Mouse (Mus musculus): ENCODE data around the gene Kmt5a.

DNA sequence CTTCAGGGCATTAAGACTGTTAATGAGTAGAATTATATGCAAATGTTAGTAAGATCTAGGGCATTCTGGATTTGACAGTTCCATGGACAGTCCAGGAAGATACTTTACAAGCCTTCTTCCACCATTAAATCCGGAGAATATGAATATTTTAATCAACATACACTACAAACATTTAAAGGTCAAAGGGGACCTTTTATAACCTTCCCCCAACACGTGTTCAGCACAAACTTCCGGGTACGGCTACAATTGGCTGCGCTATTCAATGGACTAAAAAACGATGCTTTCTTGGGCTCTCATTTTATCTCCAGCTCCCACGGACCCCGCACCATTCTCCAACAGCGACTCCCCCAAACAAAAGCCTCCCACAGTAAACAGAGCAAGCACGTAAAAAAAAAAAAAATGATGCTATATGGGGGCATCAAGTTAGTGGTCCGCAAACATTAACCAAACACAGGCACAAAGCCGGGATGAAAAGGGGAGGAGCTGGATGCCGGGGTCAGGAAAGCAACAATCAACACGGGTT, 15.5 kb upstream of the Kmt5a start:
- TF ChIP-seq POLR2A (IDR thresholded peaks at IDR 0.05; ENCODE audit: insufficient read length, low read depth) (no peak), MAX (IDR thresholded peaks at IDR 0.05; ENCODE audit: low read depth) (peak; percentile 20), E2F4 (IDR thresholded peaks at IDR 0.05; ENCODE audit: insufficient read depth) (no peak), CEBPB (IDR thresholded peaks at IDR 0.05; ENCODE audit: insufficient read depth, poor library complexity, severe bottlenecking) (no peak), TCF3 (IDR thresholded peaks at IDR 0.05; ENCODE audit: insufficient read length, low read depth) (no peak), MYOD1 (IDR thresholded peaks at IDR 0.05; ENCODE audit: control insufficient read depth in 1 of 3, insufficient read length in 2 of 3, low read depth in 2 of 3) (no peak), MYOG (IDR thresholded peaks at IDR 0.05; ENCODE audit: control insufficient read depth in 1 of 3, insufficient read depth in 1 of 3, insufficient read length in 2 of 3, low read depth in 2 of 3) (no peak), TCF12 (IDR thresholded peaks at IDR 0.05; ENCODE audit: insufficient read depth, poor library complexity, severe bottlenecking) (no peak), USF1 (IDR thresholded peaks at IDR 0.05; ENCODE audit: low read depth) (peak; percentile 71), POLR2AphosphoS2 (IDR thresholded peaks at IDR 0.05; ENCODE audit: insufficient read length, low read depth) (no peak), REST (IDR thresholded peaks at IDR 0.05; ENCODE audit: insufficient read depth, insufficient read length) (no peak), SRF (IDR thresholded peaks at IDR 0.05; ENCODE audit: control insufficient read depth, insufficient read length, low read depth) (no peak)
